In the genomic region with DNA sequence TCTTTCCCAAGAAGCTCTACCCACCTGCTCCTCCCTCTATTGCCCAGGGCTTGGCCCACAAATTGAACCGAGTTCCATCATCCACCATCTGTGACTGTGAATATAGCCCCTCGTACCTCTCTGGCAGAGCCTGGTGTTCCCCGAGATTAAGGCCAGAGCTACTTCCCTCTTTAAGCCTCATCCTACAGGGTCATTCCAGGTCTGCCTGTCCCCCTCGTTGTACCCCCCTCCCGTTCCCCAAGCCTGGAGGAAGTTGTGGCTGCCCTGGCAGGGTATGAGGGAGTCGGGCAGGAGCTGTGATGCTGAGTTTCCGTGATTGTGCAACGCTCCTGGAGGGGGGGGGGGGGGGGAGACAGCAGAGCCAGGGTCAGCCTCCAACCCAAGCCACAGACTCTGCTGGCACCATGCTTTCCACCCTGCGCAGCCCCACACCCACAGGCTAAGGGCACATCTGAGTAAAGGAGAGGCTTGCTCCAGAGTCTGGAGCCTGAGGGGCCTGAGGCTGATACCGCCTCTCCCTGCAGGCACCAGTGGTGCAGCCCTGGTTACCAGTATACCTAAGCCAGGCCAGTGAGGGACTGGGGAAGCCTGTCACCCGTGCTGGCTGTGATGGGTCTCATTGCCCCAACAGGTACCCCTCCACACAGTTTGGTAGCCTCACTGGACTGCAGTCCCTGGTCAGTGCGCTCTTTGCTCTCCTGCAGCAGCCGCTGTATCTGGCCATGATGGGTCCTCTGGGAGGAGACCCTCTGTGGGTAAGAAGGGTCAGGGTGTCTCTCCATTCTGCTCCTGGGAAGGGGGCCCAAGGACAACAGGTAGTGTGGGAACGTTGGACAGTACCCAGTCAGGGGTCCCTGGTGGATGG, we compare ENCODE assay signal across 9 mouse cellular contexts. TPM values are rescaled to one million over a fixed set of nuclear protein-coding genes. Genes with fewer than 3 reads are reported as not detected.
A peak's percentile ranks its signal among the peaks of the same experiment; 100 is the strongest.
DNase-seq lines count a peak whose midpoint lies in the region; ATAC-seq lines count a peak whose summit lies in the region.
"Had no signal": no experiment of that assay in that cellular context is flagged by ENCODE, and none has a peak within 500 bp of the region (broad histone marks: within the 10 kb centered on the region; RNA-seq: fewer than 3 reads in every experiment).

No protein-coding gene starts in this region.

- intact Hi-C loops in heart, postnatal 25 days (cut with DNase I): loop anchor here (5.0 kb wide), 1 partner anchor 169 kb away; no protein-coding TSS in a partner anchor

- H3K27ac ChIP-seq in midbrain, embryonic 10.5 days (replicated peaks): 0 out of 2 replicates have a peak overlapping the region, but pooled peaks have one; percentile 23
- H3K27ac ChIP-seq in midbrain, embryonic 11.5 days (ENCODE audit: low read depth, low read length): no peak overlapping the region
- H3K27ac ChIP-seq in midbrain, embryonic 16.5 days (ENCODE audit: low read length): no peak overlapping the region
- H3K27ac ChIP-seq: limb, embryonic 15.5 days had no signal

- H3K4me3 ChIP-seq in midbrain, embryonic 10.5 days: no peak overlapping the region
- H3K4me3 ChIP-seq in midbrain, embryonic 11.5 days (ENCODE audit: low read depth, low read length): no peak overlapping the region
- H3K4me3 ChIP-seq in midbrain, embryonic 16.5 days (ENCODE audit: low read depth, low read length): no peak overlapping the region
- H3K4me3 ChIP-seq: limb, embryonic 15.5 days had no signal

- ATAC-seq in midbrain, embryonic 11.5 days (ENCODE audit: low FRiP score): no peak
- 0 out of 2 replicates have a peak, but pooled peaks have one; percentile 4 for ATAC-seq in midbrain, embryonic 16.5 days

- 77% methylated on average over 14 of the region's 14 CpGs for WGBS in midbrain, embryonic 10.5 days
- WGBS in midbrain, embryonic 11.5 days: 78% methylated on average over 12 of the region's 14 CpGs
- WGBS in midbrain, embryonic 16.5 days: 70% methylated on average over 14 of the region's 14 CpGs

- H3K9me3 ChIP-seq in midbrain, embryonic 10.5 days (replicated peaks): no peaks in the 10 kb centered on the region
- H3K9me3 ChIP-seq in midbrain, embryonic 11.5 days (ENCODE audit: control insufficient read depth, low read length): no peaks in the 10 kb centered on the region
- no peaks in the 10 kb centered on the region for H3K9me3 ChIP-seq in midbrain, embryonic 16.5 days (replicated peaks; ENCODE audit: control insufficient read depth, low read length, poor library complexity, severe bottlenecking)
- H3K9me3 ChIP-seq: limb, embryonic 15.5 days had no signal

- no peak for DNase-seq in midbrain, embryonic 10.5 days (ENCODE audit: low spot score)
- DNase-seq in midbrain, embryonic 11.5 days (ENCODE audit: low spot score, missing footprints): no peak
- DNase-seq in c-Kit-positive CD71-negative TER-119-negative erythroid progenitor cells, embryonic 14.5 days (ENCODE audit: low read depth): peak; percentile 62
- DNase-seq in heart, postnatal 25 days (ENCODE audit: low spot score): peak; percentile 40
- no peak for DNase-seq in kidney, postnatal 4 days
- no peak for DNase-seq in frontal cortex, postnatal 10 days (ENCODE audit: low spot score in 2 of 2)
- no peak for DNase-seq in ovary, adult 18-20 months (ENCODE audit: low spot score)

- H3K4me2 ChIP-seq in midbrain, embryonic 11.5 days: no peak overlapping the region
- H3K4me2 ChIP-seq in midbrain, embryonic 16.5 days (ENCODE audit: low read length): no peak overlapping the region
- H3K4me2 ChIP-seq: limb, embryonic 15.5 days had no signal

- peaks cover 13% of the 10 kb centered on the region; the same call in 1 of the 2 replicates for H3K36me3 ChIP-seq in midbrain, embryonic 10.5 days
- H3K36me3 ChIP-seq in midbrain, embryonic 11.5 days (ENCODE audit: control insufficient read depth, insufficient read depth, low read length): no peaks in the 10 kb centered on the region
- peaks cover 17% of the 10 kb centered on the region for H3K36me3 ChIP-seq in midbrain, embryonic 16.5 days (ENCODE audit: control insufficient read depth, insufficient read depth, low read length)
- H3K36me3 ChIP-seq: limb, embryonic 15.5 days had no signal

- H3K9ac ChIP-seq in midbrain, embryonic 11.5 days (ENCODE audit: low read length): no peak overlapping the region
- no peak overlapping the region for H3K9ac ChIP-seq in midbrain, embryonic 16.5 days (ENCODE audit: low read depth, low read length)
- H3K9ac ChIP-seq: limb, embryonic 15.5 days had no signal

- peaks cover 18% of the 10 kb centered on the region; the same call in 1 of the 2 replicates for H3K27me3 ChIP-seq in midbrain, embryonic 10.5 days (ENCODE audit: low read depth, poor library complexity, severe bottlenecking)
- H3K27me3 ChIP-seq in midbrain, embryonic 11.5 days (ENCODE audit: control insufficient read depth, insufficient read depth, low read length): no peaks in the 10 kb centered on the region
- no peaks in the 10 kb centered on the region for H3K27me3 ChIP-seq in midbrain, embryonic 16.5 days (ENCODE audit: control insufficient read depth, insufficient read depth, low read depth, low read length)
- H3K27me3 ChIP-seq: limb, embryonic 15.5 days had no signal

- peaks cover 24% of the 10 kb centered on the region for H3K4me1 ChIP-seq in midbrain, embryonic 10.5 days
- peaks cover 12% of the 10 kb centered on the region for H3K4me1 ChIP-seq in midbrain, embryonic 11.5 days (ENCODE audit: control insufficient read depth, insufficient read depth, low read length)
- peaks cover 14% of the 10 kb centered on the region for H3K4me1 ChIP-seq in midbrain, embryonic 16.5 days (ENCODE audit: control insufficient read depth, insufficient read depth, low read length)

RNA-seq across cellular contexts. Expression of a gene that starts 16.5 kb away (rescaled TPM):
- polyA plus RNA-seq in midbrain, embryonic 10.5 days (2016; fragmentation: Nextera tagmentation; extraction: Ambion mirVana): 63.4 and 65.5 TPM in 2 replicates
- 87.9 and 90.7 TPM in 2 replicates for polyA plus RNA-seq in midbrain, embryonic 11.5 days (2014; fragmentation: Nextera tagmentation; extraction: Ambion mirVana)
- 100 to 1,000 TPM; 108 to 115 TPM for total RNA-seq in heart, postnatal 25 days (2021)
- polyA plus RNA-seq in midbrain, embryonic 16.5 days (2015; fragmentation: Nextera tagmentation; extraction: Ambion mirVana): 95.7 and 98.3 TPM in 2 replicates

RNA-seq across cellular contexts. Expression of a gene that starts 39.9 kb away (rescaled TPM):
- 6.5 and 8.2 TPM in 2 replicates for polyA plus RNA-seq in midbrain, embryonic 10.5 days (2016; fragmentation: Nextera tagmentation; extraction: Ambion mirVana)
- polyA plus RNA-seq in midbrain, embryonic 11.5 days (2014; fragmentation: Nextera tagmentation; extraction: Ambion mirVana): 3.3 and 3.7 TPM in 2 replicates
- 10 to 100 TPM; 14.9 to 18.2 TPM for total RNA-seq in heart, postnatal 25 days (2021)
- polyA plus RNA-seq in midbrain, embryonic 16.5 days (2015; fragmentation: Nextera tagmentation; extraction: Ambion mirVana): 19.4 and 21.0 TPM in 2 replicates

RNA-seq across cellular contexts. Expression of a gene that starts 58.0 kb away (rescaled TPM):
- 4.7 and 4.8 TPM in 2 replicates for polyA plus RNA-seq in midbrain, embryonic 10.5 days (2016; fragmentation: Nextera tagmentation; extraction: Ambion mirVana)
- polyA plus RNA-seq in midbrain, embryonic 11.5 days (2014; fragmentation: Nextera tagmentation; extraction: Ambion mirVana): 2.9 and 3.4 TPM in 2 replicates
- 10 to 100 TPM in 1 of 2 experiments, 1 to 10 TPM in 1; 8.5 to 12.1 TPM for total RNA-seq in heart, postnatal 25 days (2021)
- polyA plus RNA-seq in midbrain, embryonic 16.5 days (2015; fragmentation: Nextera tagmentation; extraction: Ambion mirVana): 3.4 and 4.3 TPM in 2 replicates

RNA-seq across cellular contexts. Expression of a gene that starts 59.4 kb away (rescaled TPM):
- polyA plus RNA-seq in midbrain, embryonic 10.5 days (2016; fragmentation: Nextera tagmentation; extraction: Ambion mirVana): 19.6 and 23.8 TPM in 2 replicates
- 23.7 and 25.6 TPM in 2 replicates for polyA plus RNA-seq in midbrain, embryonic 11.5 days (2014; fragmentation: Nextera tagmentation; extraction: Ambion mirVana)
- total RNA-seq in heart, postnatal 25 days (2021): 10 to 100 TPM; 27.8 to 29.8 TPM
- 40.0 and 40.2 TPM in 2 replicates for polyA plus RNA-seq in midbrain, embryonic 16.5 days (2015; fragmentation: Nextera tagmentation; extraction: Ambion mirVana)

Comparison
In these comparisons a context has a peak if more than half of its experiments do, and no peak if none do; other contexts are left out.
1. DNase-seq: peak in c-Kit-positive CD71-negative TER-119-negative erythroid progenitor cells, embryonic 14.5 days (single experiment) and heart, postnatal 25 days (single experiment); none in midbrain, embryonic 10.5 days (single experiment), midbrain, embryonic 11.5 days (single experiment), kidney, postnatal 4 days (0 of 2), frontal cortex, postnatal 10 days (0 of 2) and ovary, adult 18-20 months (single experiment).